Mouse (Mus musculus) myocyte (in vitro differentiated cells): ENCODE results near the gene Neurog1. TPM values are rescaled to one million over a fixed set of nuclear protein-coding genes. Genes with fewer than 3 reads are reported as not detected.

Experiments
- H3K27me3 ChIP-seq: one replicate; pipeline ENCODE4 v1.6.1; 2011; ENCODE audit not compliant: control insufficient read depth, insufficient read depth, insufficient read length
- H3K36me3 ChIP-seq: one replicate; pipeline ENCODE4 v1.6.1; 2011; ENCODE audit not compliant: control insufficient read depth, insufficient read depth
- H3K4me2 ChIP-seq: one replicate; pipeline ENCODE4 v1.6.1; 2011; ENCODE audit warnings: low read depth, control low read depth
- H3K4me3 ChIP-seq: one replicate; pipeline ENCODE4 v1.5.1; 2011; ENCODE audit warnings: mild to moderate bottlenecking, control low read depth, moderate library complexity
- H3K79me2 ChIP-seq: one replicate; pipeline ENCODE4 v1.6.1; 2011; ENCODE audit not compliant: control insufficient read depth, insufficient read depth
- H3ac ChIP-seq: one replicate; pipeline ENCODE4 v1.6.1; 2011; ENCODE audit not compliant: control insufficient read depth, insufficient read length
- CEBPB ChIP-seq: IDR thresholded peaks from 2 replicates; pipeline ENCODE4 v1.6.1; 2011; ENCODE audit warnings: mild to moderate bottlenecking, moderate library complexity; ENCODE audit not compliant: poor library complexity, insufficient read depth, severe bottlenecking
- E2F4 ChIP-seq: IDR thresholded peaks from one replicate; pipeline ENCODE4 v1.6.1; 2011; ENCODE audit warnings: mild to moderate bottlenecking, control low read depth, moderate library complexity; ENCODE audit not compliant: insufficient read depth
- MAX ChIP-seq: IDR thresholded peaks from one replicate; pipeline ENCODE4 v1.6.1; 2011; ENCODE audit warnings: low read depth, mild to moderate bottlenecking, control low read depth
- MYOD1 ChIP-seq, 3 experiments: IDR thresholded peaks; one replicate each; pipeline ENCODE4 v1.6.1; 2011; ENCODE audit warnings: control low read depth in 2 of 3, low read depth in 2 of 3, mild to moderate bottlenecking in 2 of 3, moderate library complexity in 1 of 3; ENCODE audit not compliant: insufficient read length in 2 of 3, control insufficient read depth in 1 of 3
- MYOG ChIP-seq, 3 experiments: IDR thresholded peaks; one replicate each; pipeline ENCODE4 v1.6.1; 2011; ENCODE audit warnings: control low read depth in 2 of 3, low read depth in 2 of 3, mild to moderate bottlenecking in 2 of 3; ENCODE audit not compliant: insufficient read length in 2 of 3, control insufficient read depth in 1 of 3, insufficient read depth in 1 of 3
- POLR2A ChIP-seq: IDR thresholded peaks from one replicate; pipeline ENCODE4 v1.6.1; 2011; ENCODE audit warnings: low read depth, mild to moderate bottlenecking, control low read depth, moderate library complexity; ENCODE audit not compliant: insufficient read length
- POLR2AphosphoS2 ChIP-seq: IDR thresholded peaks from one replicate; pipeline ENCODE4 v1.6.1; 2011; ENCODE audit warnings: low read depth, control low read depth; ENCODE audit not compliant: insufficient read length
- REST ChIP-seq: IDR thresholded peaks from one replicate; pipeline ENCODE4 v1.6.1; 2011; ENCODE audit warnings: mild to moderate bottlenecking, control low read depth, moderate library complexity; ENCODE audit not compliant: insufficient read depth, insufficient read length
- SRF ChIP-seq: IDR thresholded peaks from one replicate; pipeline ENCODE4 v1.6.1; 2011; ENCODE audit warnings: low read depth; ENCODE audit not compliant: control insufficient read depth, insufficient read length
- TCF12 ChIP-seq: IDR thresholded peaks from one replicate; pipeline ENCODE4 v1.6.1; 2011; ENCODE audit warnings: mild to moderate bottlenecking, control low read depth; ENCODE audit not compliant: poor library complexity, insufficient read depth, severe bottlenecking
- TCF3 ChIP-seq: IDR thresholded peaks from one replicate; pipeline ENCODE4 v1.6.1; 2011; ENCODE audit warnings: low read depth, control low read depth; ENCODE audit not compliant: insufficient read length
- USF1 ChIP-seq: IDR thresholded peaks from one replicate; pipeline ENCODE4 v1.6.1; 2011; ENCODE audit warnings: low read depth, mild to moderate bottlenecking, control low read depth, moderate library complexity
- polyA plus RNA-seq: library from polyadenylated mRNA; unstranded; fragments of >200 nt; fragmentation: generic; extraction: Trizol; gene quantifications from one replicate; pipeline ENCODE4 v1.2.1, GENCODE M21; 2012; ENCODE audit warnings: missing spikeins

Neurog1 gene
- polyA plus RNA-seq, 1 experiment: not detected

GRCm38 (mm10) chr13:56283321-56283720 is 31.4 kb upstream of the Neurog1 start:
- Histone ChIP-seq H3K36me3 (no peaks in the 10 kb centered on the region), H3K27me3 (peaks cover 17% of the 10 kb centered on the region), H3K79me2 (no peaks in the 10 kb centered on the region), H3K4me2 (no peak overlapping the region), H3K4me3 (no peak overlapping the region), H3ac (no peak overlapping the region)
- TF ChIP-seq TCF12: no peak
- TF ChIP-seq TCF3: no peak
- TF ChIP-seq POLR2AphosphoS2: no peak
- TF ChIP-seq E2F4: no peak
- no peak for TF ChIP-seq MYOD1 (IDR thresholded peaks at IDR 0.05; ENCODE audit: control insufficient read depth in 1 of 3, insufficient read length in 2 of 3, low read depth in 2 of 3)
- no peak for TF ChIP-seq MYOG (IDR thresholded peaks at IDR 0.05; ENCODE audit: control insufficient read depth in 1 of 3, insufficient read depth in 1 of 3, insufficient read length in 2 of 3, low read depth in 2 of 3)
- no peak for TF ChIP-seq MAX
- TF ChIP-seq SRF: no peak
- no peak for TF ChIP-seq POLR2A
- TF ChIP-seq USF1: no peak
- no peak for TF ChIP-seq CEBPB
- no peak for TF ChIP-seq REST

DNA sequence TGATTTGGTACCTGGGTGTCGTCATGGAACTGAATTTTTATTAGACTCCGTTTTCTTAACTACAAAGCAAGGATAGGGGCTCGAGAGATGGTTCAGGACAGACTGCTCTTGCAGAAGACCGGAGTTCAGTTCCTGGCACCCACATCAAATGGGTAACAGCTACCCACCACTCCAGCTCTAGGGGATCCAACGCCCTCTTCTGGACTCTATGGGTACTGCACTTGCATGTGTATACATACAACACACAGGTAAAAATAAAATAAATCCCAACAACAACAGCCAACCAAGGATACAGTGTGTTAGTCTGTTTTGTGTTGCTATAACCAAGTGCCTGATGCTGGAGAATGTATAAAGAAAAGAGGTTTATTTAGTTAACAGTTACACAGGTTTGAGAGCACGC is 28.4 kb upstream of the Neurog1 start:
- H3K79me2 ChIP-seq: no peaks in the 10 kb centered on the region
- no peak overlapping the region for H3K4me2 ChIP-seq
- H3K36me3 ChIP-seq: no peaks in the 10 kb centered on the region
- H3K27me3 ChIP-seq: peaks cover 7% of the 10 kb centered on the region
- H3ac ChIP-seq: no peak overlapping the region
- H3K4me3 ChIP-seq: no peak overlapping the region
- TF ChIP-seq REST (no peak), MAX (no peak), TCF3 (no peak), POLR2AphosphoS2 (no peak), SRF (no peak), MYOG (IDR thresholded peaks at IDR 0.05; ENCODE audit: control insufficient read depth in 1 of 3, insufficient read depth in 1 of 3, insufficient read length in 2 of 3, low read depth in 2 of 3) (no peak), TCF12 (no peak), USF1 (no peak), POLR2A (no peak)

DNA sequence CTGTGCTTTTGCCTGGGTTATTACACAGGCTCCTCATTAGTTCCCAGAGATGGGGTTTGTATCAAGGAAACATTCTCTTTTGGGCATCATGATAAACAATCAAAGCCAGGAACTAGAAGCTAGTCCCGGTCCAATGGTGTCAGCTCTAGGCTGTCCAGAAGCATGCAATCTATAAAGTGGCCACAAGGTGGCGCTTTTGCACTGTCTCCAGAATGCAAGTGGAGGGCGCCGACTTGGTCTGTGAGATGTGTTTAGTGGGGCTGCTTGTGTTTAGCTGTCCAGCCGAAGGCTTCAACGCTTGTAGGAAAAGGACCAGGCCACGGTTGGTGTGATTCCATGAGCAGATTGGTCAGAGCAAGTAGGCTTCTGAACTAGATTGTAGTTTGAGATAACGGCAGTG is 27.5 kb upstream of the Neurog1 start:
- H3ac ChIP-seq: no peak overlapping the region
- no peak overlapping the region for H3K4me2 ChIP-seq
- TF ChIP-seq POLR2A: no peak
- no peak for TF ChIP-seq TCF12
- no peak for TF ChIP-seq E2F4
- no peak for TF ChIP-seq CEBPB
- TF ChIP-seq REST: no peak
- no peak for TF ChIP-seq MAX
- TF ChIP-seq MYOD1 (IDR thresholded peaks at IDR 0.05; ENCODE audit: control insufficient read depth in 1 of 3, insufficient read length in 2 of 3, low read depth in 2 of 3): no peak
- H3K36me3 ChIP-seq: no peaks in the 10 kb centered on the region
- H3K4me3 ChIP-seq: no peak overlapping the region
- H3K79me2 ChIP-seq: no peaks in the 10 kb centered on the region
- peaks cover 7% of the 10 kb centered on the region for H3K27me3 ChIP-seq

- H3K4me2 ChIP-seq: no peak overlapping the region
- no peak overlapping the region for H3K4me3 ChIP-seq
- H3K79me2 ChIP-seq: no peaks in the 10 kb centered on the region
- no peak for TF ChIP-seq MAX
- TF ChIP-seq TCF12: no peak
- TF ChIP-seq USF1: no peak
- no peaks in the 10 kb centered on the region for H3K27me3 ChIP-seq
- H3ac ChIP-seq: no peak overlapping the region
- H3K36me3 ChIP-seq: no peaks in the 10 kb centered on the region
Observed at GRCm38 (mm10) chr13:56275171-56275570, 23.2 kb upstream of the Neurog1 start.

- Histone ChIP-seq H3K36me3 (no peaks in the 10 kb centered on the region), H3ac (no peak overlapping the region), H3K27me3 (no peaks in the 10 kb centered on the region), H3K4me3 (no peak overlapping the region), H3K79me2 (no peaks in the 10 kb centered on the region), H3K4me2 (no peak overlapping the region)
- TF ChIP-seq E2F4 (no peak), USF1 (no peak), MYOG (IDR thresholded peaks at IDR 0.05; ENCODE audit: control insufficient read depth in 1 of 3, insufficient read depth in 1 of 3, insufficient read length in 2 of 3, low read depth in 2 of 3) (no peak), REST (no peak), MYOD1 (IDR thresholded peaks at IDR 0.05; ENCODE audit: control insufficient read depth in 1 of 3, insufficient read length in 2 of 3, low read depth in 2 of 3) (no peak), POLR2AphosphoS2 (no peak), POLR2A (no peak), CEBPB (no peak)
Observed at GRCm38 (mm10) chr13:56270124-56270523, 18.2 kb upstream of the Neurog1 start.
